Mouse (Mus musculus) liver, adult 2 months (tissue): Measurements from ENCODE around the gene Hist1h2ab.

Source experiments
- CTCF ChIP-seq: fragments of 200-500 bp; IDR thresholded peaks from 2 replicates; pipeline ENCODE4 v1.5.1; 2011; ENCODE audit warnings: low read depth, low read length, control low read depth
- POLR2A ChIP-seq: fragments of 200-500 bp; IDR thresholded peaks from 2 replicates; pipeline ENCODE4 v1.6.1; 2011; ENCODE audit warnings: low read length, control low read depth; ENCODE audit not compliant: insufficient read depth; ENCODE audit errors: extremely low read depth

DNA sequence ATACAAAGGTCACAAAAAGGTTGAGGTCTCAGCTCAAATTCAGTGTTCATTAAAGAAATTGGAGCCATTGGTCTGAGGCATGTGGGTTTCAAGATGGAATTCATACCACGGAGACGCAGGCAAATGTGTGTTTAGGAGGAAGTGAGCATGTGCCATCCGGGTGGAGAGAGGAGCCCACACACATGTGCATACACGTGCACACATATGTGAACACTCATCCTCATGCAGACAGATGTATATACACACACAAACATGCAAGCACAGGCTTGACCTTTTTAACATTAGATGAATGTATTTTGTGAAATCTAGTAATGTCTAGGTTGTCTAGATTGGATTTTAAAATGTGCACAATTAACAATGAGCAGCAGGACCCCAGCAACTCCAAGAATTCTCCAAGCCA is 48.7 kb upstream of the Hist1h2ab start:
- TF ChIP-seq POLR2A (no peak), CTCF (no peak)
